Mouse (Mus musculus) stomach, adult 2 months (tissue): ENCODE measurements around the gene Catip. TPM values are rescaled to one million over a fixed set of nuclear protein-coding genes. Genes with fewer than 3 reads are reported as not detected.

Source experiments
- polyA plus RNA-seq: library from polyadenylated mRNA; depleted of rRNA; stranded (reverse); fragments of >200 nt; gene quantifications from 2 replicates; pipeline ENCODE4 v1.2.3, GENCODE M21; 2012; rRNA removed

Gene Catip
- 0.48 and 0.56 TPM in 2 replicates for polyA plus RNA-seq

DNA sequence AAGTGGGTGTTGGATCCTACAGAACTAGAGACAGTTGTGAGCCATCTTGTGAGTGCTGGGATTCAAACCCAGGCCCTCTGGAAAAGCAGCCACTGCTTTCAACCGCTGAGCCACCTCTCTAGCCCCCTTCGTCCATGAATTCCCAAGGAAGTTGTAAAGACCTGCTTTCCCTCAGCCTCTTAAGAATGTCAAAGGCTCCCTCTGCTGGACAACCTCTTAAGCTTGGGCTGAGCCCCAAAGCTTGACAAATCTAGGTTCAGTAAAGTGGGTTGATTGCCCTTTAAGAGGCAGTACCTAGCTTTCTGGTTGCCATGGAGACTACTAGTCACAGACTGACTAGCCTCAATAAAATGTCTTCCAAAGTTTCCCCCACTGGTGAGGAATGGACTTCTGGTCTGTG is at the start of gene Catip:
Gene Catip (plus strand): TSS at position 297 of the 400 bp plus-strand sequence.

DNA sequence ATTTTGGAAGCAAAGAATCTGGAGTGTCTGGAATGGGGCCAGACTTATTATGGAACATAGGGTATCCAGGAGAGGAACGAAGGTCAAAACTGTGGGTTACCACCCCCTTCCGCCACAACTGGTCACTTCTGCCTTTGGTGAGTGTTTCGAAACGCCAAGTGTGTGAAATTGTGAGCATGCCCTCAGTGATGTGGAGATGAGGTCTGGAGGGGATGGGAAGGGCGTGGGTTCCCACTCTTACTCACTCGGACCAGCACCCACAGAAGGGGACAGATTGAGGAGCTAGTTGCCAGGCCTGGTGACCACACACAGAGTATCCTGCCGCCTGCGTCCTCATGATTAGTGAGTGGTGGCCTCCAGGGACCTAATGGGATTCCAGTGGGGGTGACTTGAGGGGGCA is 13.1 kb downstream of the Catip start, which contains the start of gene Slc11a1:
Gene Slc11a1 (plus strand): TSS at position 216 of the 400 bp plus-strand sequence.

GRCm38 (mm10) chr1:74390924-74391748 is 29.2 kb downstream of the Catip start, which contains the start of gene Ctdsp1:
Gene Ctdsp1, plus strand, starts transcription at chr1:74391509.

DNA sequence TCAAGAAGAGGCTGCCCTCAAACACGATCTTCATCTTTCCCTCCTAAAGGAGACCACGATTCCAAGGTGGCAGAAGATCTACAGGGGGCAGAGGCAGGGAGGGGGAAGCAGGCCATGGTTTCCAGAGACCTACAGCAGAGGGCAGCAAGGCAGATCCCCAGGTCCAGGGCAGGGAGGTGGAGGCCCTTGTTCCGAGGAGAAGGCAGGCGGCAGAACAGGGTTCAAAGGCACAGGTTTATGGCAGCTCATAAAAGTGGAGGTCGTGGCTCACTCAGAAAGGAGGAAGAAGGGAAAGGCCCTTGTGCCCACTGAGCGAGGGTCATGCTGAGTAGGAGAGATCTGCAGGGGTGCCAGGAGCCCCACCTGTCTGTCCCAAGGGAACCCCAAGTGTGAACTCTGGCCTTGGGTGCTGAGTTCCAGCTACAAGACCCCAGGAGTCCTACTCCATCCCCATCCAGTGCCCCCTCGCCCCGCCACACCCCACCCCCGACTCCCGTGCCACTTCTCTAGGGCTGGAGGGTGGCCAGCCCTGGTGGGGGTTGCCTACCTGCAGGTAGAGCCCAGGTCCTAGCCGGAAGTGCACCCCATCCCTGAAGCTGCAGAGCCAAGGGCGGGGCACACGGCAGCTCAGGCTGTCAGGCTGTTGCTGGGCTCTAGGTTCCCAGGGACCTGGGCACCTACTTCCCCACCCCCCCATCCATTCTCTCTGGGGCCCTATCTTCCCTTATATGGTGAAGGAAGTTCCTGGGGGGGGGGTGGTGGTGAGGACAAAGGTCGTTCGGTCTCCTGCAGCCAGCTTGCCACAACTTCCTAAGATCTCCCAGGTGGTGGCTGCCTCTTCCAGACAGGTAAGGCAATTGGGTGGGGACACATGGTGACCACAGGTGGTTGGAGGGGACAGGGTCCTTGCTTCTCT is 46.9 kb downstream of the Catip start, which contains the start of gene Vil1:
Gene Vil1 (plus strand): TSS at position 788 of the 916 bp plus-strand sequence.

Other genes starting within 250 kb of the Catip start
- gene Tns1, start 237.7 kb upstream of the Catip start, polyA plus RNA-seq: 169 and 195 TPM in 2 replicates
- gene Rufy4, start 236.6 kb upstream of the Catip start, polyA plus RNA-seq: 1.2 and 1.3 TPM in 2 replicates
- 0.11 and 0.39 TPM in 2 replicates for gene Cxcr2, start 208.1 kb upstream of the Catip start, polyA plus RNA-seq
- gene Cxcr1, start 167.5 kb upstream of the Catip start, polyA plus RNA-seq: 0.11 TPM in 1 of 2 replicates, not detected in the other
- 139 and 239 TPM in 2 replicates for gene Arpc2, start 126.0 kb upstream of the Catip start, polyA plus RNA-seq
- 1.2 and 1.4 TPM in 2 replicates for gene Gpbar1, start 83.6 kb upstream of the Catip start, polyA plus RNA-seq
- 76.4 and 88.7 TPM in 2 replicates for gene Aamp, start 77.4 kb upstream of the Catip start, polyA plus RNA-seq
- gene Pnkd, start 77.2 kb upstream of the Catip start, polyA plus RNA-seq: 56.1 and 60.5 TPM in 2 replicates
- gene Tmbim1, start 56.5 kb upstream of the Catip start, polyA plus RNA-seq: 463 and 586 TPM in 2 replicates
- gene Slc11a1, start 13.1 kb downstream of the Catip start, polyA plus RNA-seq: 11.7 and 16.3 TPM in 2 replicates
- gene Ctdsp1, start 29.4 kb downstream of the Catip start, polyA plus RNA-seq: 78.4 and 78.6 TPM in 2 replicates
- gene Vil1, start 47.3 kb downstream of the Catip start, polyA plus RNA-seq: 7.3 and 9.6 TPM in 2 replicates
- gene Cnot9, start 143.9 kb downstream of the Catip start, polyA plus RNA-seq: 5.4 and 5.6 TPM in 2 replicates
- 0.03 and 0.06 TPM in 2 replicates for gene Plcd4, start 180.8 kb downstream of the Catip start, polyA plus RNA-seq
- 0.31 and 1.2 TPM in 2 replicates for gene Usp37, start 182.2 kb downstream of the Catip start, polyA plus RNA-seq
- gene Zfp142, start 226.1 kb downstream of the Catip start, polyA plus RNA-seq: 3.8 and 4.4 TPM in 2 replicates
- gene Bcs1l, start 226.2 kb downstream of the Catip start, polyA plus RNA-seq: 4.7 and 5.1 TPM in 2 replicates
- 16.7 and 18.9 TPM in 2 replicates for gene Rnf25, start 239.3 kb downstream of the Catip start, polyA plus RNA-seq
- gene Stk36, start 239.3 kb downstream of the Catip start, polyA plus RNA-seq: 0.87 and 0.96 TPM in 2 replicates